Mouse (Mus musculus) megakaryocyte, embryonic 14.5 days (primary cell): ENCODE results near the gene Elk4.

ENCODE experiments used
- FLI1 ChIP-seq: IDR thresholded peaks from 2 replicates; pipeline ENCODE4 v1.6.1; 2012; ENCODE audit warnings: low read length, inconsistent platforms, mixed read lengths
- GATA1 ChIP-seq: IDR thresholded peaks from 3 replicates; pipeline ENCODE4 v1.6.1; 2012; ENCODE audit warnings: mixed read lengths, low read length, inconsistent platforms, borderline replicate concordance

GRCm38 (mm10) chr1:132006046-132006445 is 1.4 kb upstream of the Elk4 start:
- TF ChIP-seq GATA1 (no peak), FLI1 (no peak)
